Mouse (Mus musculus): ENCODE measurements around the gene Fuca2. TPM values are rescaled to one million over a fixed set of nuclear protein-coding genes. Genes with fewer than 3 reads are reported as not detected.

Gene Fuca2
- polyA plus RNA-seq, 1 experiment from 2014 or later, result 25.6 TPM

Other genes with a start within 250 kb of the Fuca2 start
- 7.2 and 9.0 TPM in 2 replicates for gene Phactr2, start 25.1 kb upstream of the Fuca2 start, polyA plus RNA-seq (2014; fragmentation: Nextera tagmentation; extraction: Ambion mirVana)
- 2.4 and 3.8 TPM in 2 replicates for gene Adat2, start 53.4 kb downstream of the Fuca2 start, polyA plus RNA-seq (2014; fragmentation: Nextera tagmentation; extraction: Ambion mirVana)
- 38.4 TPM in 2 replicates for gene Pex3, start 53.6 kb downstream of the Fuca2 start, polyA plus RNA-seq (2014; fragmentation: Nextera tagmentation; extraction: Ambion mirVana)